Mouse (Mus musculus) layer of hippocampus, adult 2 months (tissue): Measurements from ENCODE around the gene Fez2. TPM values are rescaled to one million over a fixed set of nuclear protein-coding genes. Genes with fewer than 3 reads are reported as not detected.

ENCODE experiments used
- DNase-seq, 2 experiments: peaks; one replicate each; pipeline ENCODE4 v3.0.0; 2022; ENCODE audit warnings: low spot score in 2 of 2
- H3K27ac ChIP-seq: fragments of 200-600 bp; 2 replicates; pipeline ENCODE4 v1.8.1; 2022
- H3K4me3 ChIP-seq: fragments of 200-600 bp; 2 replicates; pipeline ENCODE4 v1.8.1; 2022; ENCODE audit warnings: mild to moderate bottlenecking
- CTCF ChIP-seq: fragments of 200-600 bp; conservative IDR thresholded peaks from 2 replicates; pipeline ENCODE4 v1.8.1; 2022; ENCODE audit warnings: antibody characterized with exemption, mild to moderate bottlenecking, moderate library complexity
- total RNA-seq, 2 experiments: library from RNA; stranded (reverse); gene quantifications; 2 replicates each; pipeline ENCODE4 v1.2.3; 2021

The Fez2 gene
- total RNA-seq, 2 experiments from 2014 or later = 30.9 to 32.1 TPM

- Histone ChIP-seq H3K27ac (no peak overlapping the region), H3K4me3 (no peak overlapping the region)
- no peak for TF ChIP-seq CTCF
- DNase-seq = no peak
Measured at GRCm38 (mm10) chr17:78321216-78321835, 96.6 kb downstream of the Fez2 start.

Other genes with a start within 250 kb of the Fez2 start
- 100 to 1,000 TPM; 138 to 153 TPM for gene Crim1, start 217.9 kb downstream of the Fez2 start, total RNA-seq
- 1 to 10 TPM; 4.6 to 6.3 TPM for gene Vit, start 89.9 kb upstream of the Fez2 start, total RNA-seq